Mouse (Mus musculus) layer of hippocampus, postnatal 36 days (tissue): Measurements from ENCODE around the gene Phf13. TPM values are rescaled to one million over a fixed set of nuclear protein-coding genes. Genes with fewer than 3 reads are reported as not detected.
"Not testable (repeated sequence)": the region's sequence is repeated elsewhere in the genome, so short reads cannot be mapped to it uniquely, and the experiment has no call there.

Source experiments
- DNase-seq, 2 experiments: peaks; one replicate each; pipeline ENCODE4 v3.0.0; 2022
- total RNA-seq, 2 experiments: library from RNA; stranded (reverse); gene quantifications; 2 replicates each; pipeline ENCODE4 v1.2.3; 2021

The Phf13 gene
- total RNA-seq = 10 to 100 TPM; 11.1 to 11.6 TPM

- DNase-seq = peak; percentile 98 to 99
Measured at GRCm38 (mm10) chr4:151996173-151996950, at the start of gene Phf13. TSS of gene Phf13 (minus strand) at chr4:151996258.

GRCm38 (mm10) chr4:152044609-152045008 is 48.6 kb upstream of the Phf13 start:
- DNase-seq = no peak

- no peak for DNase-seq
Measured at GRCm38 (mm10) chr4:152043171-152043570, 47.1 kb upstream of the Phf13 start.

- no peak for DNase-seq
Measured at GRCm38 (mm10) chr4:152041924-152042641, 46.0 kb upstream of the Phf13 start.

GRCm38 (mm10) chr4:152039831-152040310 is 43.8 kb upstream of the Phf13 start:
- DNase-seq = no peak

- peak; percentile 92 to 93 for DNase-seq
Measured at GRCm38 (mm10) chr4:152038985-152039830, 43.1 kb upstream of the Phf13 start, which contains the start of gene Nol9. TSS of gene Nol9 (plus strand) at chr4:152039321.

GRCm38 (mm10) chr4:152038225-152038984 is 42.3 kb upstream of the Phf13 start, which contains the start of gene Tas1r1:
TSS of gene Tas1r1 (minus strand) at chr4:152038568.
- no peak for DNase-seq

- DNase-seq = not testable (repeated sequence)
Measured at GRCm38 (mm10) chr4:152036464-152036863, 40.4 kb upstream of the Phf13 start.

GRCm38 (mm10) chr4:152032922-152033321 is 36.9 kb upstream of the Phf13 start:
- DNase-seq = no peak

- DNase-seq = no peak
Measured at GRCm38 (mm10) chr4:152029997-152030396, 33.9 kb upstream of the Phf13 start.

- DNase-seq = no peak
Measured at GRCm38 (mm10) chr4:152029087-152029486, 33.0 kb upstream of the Phf13 start.

- no peak for DNase-seq
Measured at GRCm38 (mm10) chr4:152028456-152028855, 32.4 kb upstream of the Phf13 start.

- peak; percentile 95 to 96 for DNase-seq
Measured at GRCm38 (mm10) chr4:152027524-152027923, 31.5 kb upstream of the Phf13 start, which contains the start of gene Zbtb48. TSS of gene Zbtb48 (minus strand) at chr4:152027671.

GRCm38 (mm10) chr4:152026751-152027508 is 30.9 kb upstream of the Phf13 start:
- no peak for DNase-seq

- DNase-seq = no peak
Measured at GRCm38 (mm10) chr4:152024525-152024924, 28.5 kb upstream of the Phf13 start.

- DNase-seq = no peak
Measured at GRCm38 (mm10) chr4:152022506-152022905, 26.4 kb upstream of the Phf13 start.

- DNase-seq = no peak
Measured at GRCm38 (mm10) chr4:152021568-152022097, 25.6 kb upstream of the Phf13 start.

- DNase-seq = no peak
Measured at GRCm38 (mm10) chr4:152020024-152020423, 24.0 kb upstream of the Phf13 start.

- DNase-seq = no peak
Measured at GRCm38 (mm10) chr4:152019073-152019472, 23.0 kb upstream of the Phf13 start.

- no peak for DNase-seq
Measured at GRCm38 (mm10) chr4:152013036-152013813, 17.2 kb upstream of the Phf13 start.
